Comparison of ENCODE assay signal across 20 mouse cellular contexts in the genomic region with DNA sequence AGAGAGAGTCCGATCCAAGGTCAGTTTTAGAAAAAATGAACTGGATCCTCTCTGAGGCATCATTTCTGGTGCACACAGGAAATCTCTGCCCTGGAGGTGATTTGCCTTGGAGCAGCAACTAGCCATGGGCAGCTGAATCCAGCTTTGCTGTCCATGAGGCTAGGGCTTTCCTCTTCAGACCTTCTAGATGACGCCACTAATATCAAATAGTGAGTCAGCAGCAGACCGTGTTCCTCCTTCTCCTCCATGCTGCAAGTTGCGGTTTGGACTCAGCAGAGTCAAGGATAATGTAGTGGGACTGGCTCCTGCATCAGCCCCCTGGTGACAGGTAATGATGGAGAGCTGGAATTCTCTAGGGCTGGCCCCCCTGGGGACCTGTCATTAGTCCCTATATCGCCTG.
DNase-seq lines count a peak whose midpoint lies in the region; ATAC-seq and TF ChIP-seq lines count a peak whose summit lies in the region.
"Had no signal": no experiment of that assay in that cellular context is flagged by ENCODE, and none has a peak within 500 bp of the region (broad histone marks: within the 10 kb centered on the region; RNA-seq: fewer than 3 reads in every experiment).

No protein-coding gene starts in this region.

- peak; percentile 75 for DNase-seq in adrenal gland, adult 2 months
- DNase-seq in adrenal gland, postnatal 25 days: no peak
- DNase-seq in midbrain, embryonic 11.5 days (ENCODE audit: low spot score, missing footprints): peak; percentile 81
- no peak for DNase-seq in stomach, postnatal 0 days (ENCODE audit: low spot score)
- no peak for DNase-seq in frontal cortex, adult 2 months (ENCODE audit: extremely low spot score in 1 of 2, low spot score in 1 of 2)
- no peak for DNase-seq in left cerebral cortex, adult 2 months (ENCODE audit: extremely low spot score in 1 of 2, low spot score in 2 of 2)
- DNase-seq: B cell, adult 2 months; cerebellum, postnatal 10 days; gastrocnemius, adult 2 months; kidney, postnatal 14 days; liver, postnatal 0 days; thymus, adult 18-20 months had no signal

- WGBS in midbrain, embryonic 11.5 days: 56% methylated on average over 5 of the region's 5 CpGs
- whole genome bisulfite sequencing in midbrain, embryonic 15.5 days: 46% methylated on average over 5 of the region's 5 CpGs
- WGBS in stomach, postnatal 0 days: 48% methylated on average over 5 of the region's 5 CpGs

- ATAC-seq in midbrain, embryonic 11.5 days (ENCODE audit: low FRiP score): no peak
- ATAC-seq in midbrain, embryonic 15.5 days (replicated peaks): no peak
- ATAC-seq in common myeloid progenitor, adult 5-6 weeks (replicated peaks; ENCODE audit: low read depth, poor library complexity, severe bottlenecking): peak; percentile 69
- ATAC-seq in stomach, postnatal 0 days (ENCODE audit: low FRiP score, low TSS enrichment): peak; percentile 78
- ATAC-seq: forebrain, embryonic 16.5 days; intestine, postnatal 0 days; liver, postnatal 0 days; midbrain, embryonic 13.5 days had no signal

- no peak for TF ChIP-seq CTCF in stomach, postnatal 0 days (IDR thresholded peaks at IDR 0.05; ENCODE audit: low read depth)
- TF ChIP-seq CTCF in left cerebral cortex, adult 2 months (IDR thresholded peaks at IDR 0.05): no peak

- no peak overlapping the region for H3K9ac ChIP-seq in midbrain, embryonic 11.5 days (ENCODE audit: low read length)
- H3K9ac ChIP-seq in midbrain, embryonic 15.5 days: no peak overlapping the region
- no peak overlapping the region for H3K9ac ChIP-seq in stomach, postnatal 0 days (ENCODE audit: low read length)
- H3K9ac ChIP-seq: hindbrain, embryonic 12.5 days; limb, embryonic 15.5 days; liver, postnatal 0 days; midbrain, embryonic 13.5 days had no signal

- H3K4me3 ChIP-seq in midbrain, embryonic 11.5 days (ENCODE audit: low read depth, low read length): no peak overlapping the region
- H3K4me3 ChIP-seq in midbrain, embryonic 15.5 days: no peak overlapping the region
- no peak overlapping the region for H3K4me3 ChIP-seq in stomach, postnatal 0 days (ENCODE audit: low read depth, low read length)
- no peak overlapping the region for H3K4me3 ChIP-seq in left cerebral cortex, adult 2 months
- H3K4me3 ChIP-seq: erythroblast, embryonic 14.5 days; gastrocnemius, adult 2 months; hindbrain, embryonic 12.5 days; limb, embryonic 15.5 days; midbrain, embryonic 13.5 days had no signal

- no peak overlapping the region for H3K4me2 ChIP-seq in midbrain, embryonic 11.5 days
- no peak overlapping the region for H3K4me2 ChIP-seq in midbrain, embryonic 15.5 days
- H3K4me2 ChIP-seq in stomach, postnatal 0 days (replicated peaks; ENCODE audit: low read depth): no peak overlapping the region
- H3K4me2 ChIP-seq: hindbrain, embryonic 12.5 days; limb, embryonic 15.5 days; midbrain, embryonic 13.5 days had no signal

- H3K27me3 ChIP-seq in midbrain, embryonic 11.5 days (ENCODE audit: control insufficient read depth, insufficient read depth, low read length): no peaks in the 10 kb centered on the region
- no peaks in the 10 kb centered on the region for H3K27me3 ChIP-seq in midbrain, embryonic 15.5 days (replicated peaks)
- no peaks in the 10 kb centered on the region for H3K27me3 ChIP-seq in stomach, postnatal 0 days (ENCODE audit: control insufficient read depth, insufficient read depth, low read length)

- intact Hi-C loops in left cerebral cortex, adult 2 months (cut with DNase I): no loop called here

- H3K9me3 ChIP-seq in midbrain, embryonic 11.5 days (ENCODE audit: control insufficient read depth, low read length): no peaks in the 10 kb centered on the region
- no peaks in the 10 kb centered on the region for H3K9me3 ChIP-seq in midbrain, embryonic 15.5 days
- no peaks in the 10 kb centered on the region for H3K9me3 ChIP-seq in stomach, postnatal 0 days (ENCODE audit: control insufficient read depth, low read length)
- H3K9me3 ChIP-seq: hindbrain, embryonic 12.5 days; limb, embryonic 15.5 days; midbrain, embryonic 13.5 days had no signal

- H3K36me3 ChIP-seq in midbrain, embryonic 11.5 days (ENCODE audit: control insufficient read depth, insufficient read depth, low read length): no peaks in the 10 kb centered on the region
- no peaks in the 10 kb centered on the region for H3K36me3 ChIP-seq in midbrain, embryonic 15.5 days (replicated peaks)
- H3K36me3 ChIP-seq in stomach, postnatal 0 days (ENCODE audit: control insufficient read depth, insufficient read depth, low read length): no peaks in the 10 kb centered on the region
- H3K36me3 ChIP-seq: hindbrain, embryonic 12.5 days; limb, embryonic 15.5 days; midbrain, embryonic 13.5 days had no signal

- no peak for TF ChIP-seq EP300 in stomach, postnatal 0 days (optimal IDR thresholded peaks at IDR 0.05)

- peaks cover 3% of the 10 kb centered on the region; the same call in 1 of the 2 replicates for H3K4me1 ChIP-seq in midbrain, embryonic 11.5 days (ENCODE audit: control insufficient read depth, insufficient read depth, low read length)
- no peaks in the 10 kb centered on the region for H3K4me1 ChIP-seq in midbrain, embryonic 15.5 days
- H3K4me1 ChIP-seq in stomach, postnatal 0 days (replicated peaks; ENCODE audit: control insufficient read depth, insufficient read depth): no peaks in the 10 kb centered on the region

- H3K27ac ChIP-seq in midbrain, embryonic 11.5 days (ENCODE audit: low read depth, low read length): no peak overlapping the region
- H3K27ac ChIP-seq in midbrain, embryonic 15.5 days: no peak overlapping the region
- H3K27ac ChIP-seq in stomach, postnatal 0 days (replicated peaks): no peak overlapping the region
- H3K27ac ChIP-seq in left cerebral cortex, adult 2 months: no peak overlapping the region
- H3K27ac ChIP-seq: gastrocnemius, adult 2 months; hindbrain, embryonic 12.5 days; limb, embryonic 15.5 days; midbrain, embryonic 13.5 days had no signal

Comparison
In these comparisons a context has a peak if more than half of its experiments do, and no peak if none do; other contexts are left out.
1. DNase-seq: peak in adrenal gland, adult 2 months (single experiment) and midbrain, embryonic 11.5 days (single experiment); none in adrenal gland, postnatal 25 days (single experiment), stomach, postnatal 0 days (single experiment), frontal cortex, adult 2 months (0 of 2) and left cerebral cortex, adult 2 months (0 of 2).
2. ATAC-seq: peak in common myeloid progenitor, adult 5-6 weeks (single experiment) and stomach, postnatal 0 days (single experiment); none in midbrain, embryonic 11.5 days (single experiment) and midbrain, embryonic 15.5 days (single experiment).